In the genomic region with DNA sequence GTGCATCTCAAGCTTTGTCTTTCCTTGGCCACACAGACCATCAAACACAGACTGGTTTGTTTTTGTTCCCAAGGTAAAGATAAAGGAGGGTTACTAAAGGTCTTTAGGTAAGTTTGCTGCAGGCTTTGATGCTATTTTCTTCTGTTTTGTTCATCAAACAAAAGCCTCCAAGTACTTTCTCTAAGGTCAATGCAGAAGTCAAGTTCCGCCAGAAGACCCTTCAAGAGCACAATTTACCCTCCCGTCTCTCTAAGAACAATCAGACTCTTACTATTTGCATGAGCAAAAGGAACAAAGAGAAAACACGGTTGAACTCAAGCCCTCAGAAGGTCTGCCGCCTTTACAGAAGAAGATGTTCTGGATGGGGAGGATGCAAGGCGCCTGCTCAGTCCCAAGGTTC, we compare ENCODE assay signal across 19 mouse cellular contexts.
"Had no signal": no experiment of that assay in that cellular context is flagged by ENCODE, and none has a peak within 500 bp of the region (broad histone marks: within the 10 kb centered on the region; RNA-seq: fewer than 3 reads in every experiment).

No protein-coding gene starts in this region.

- H3K4me3 ChIP-seq: lung, embryonic 15.5 days; megakaryocyte, embryonic 14.5 days; midbrain, embryonic 12.5 days; myocyte; neural tube, embryonic 13.5 days; neural tube, embryonic 15.5 days had no signal

- H3K4me1 ChIP-seq: lung, embryonic 15.5 days; megakaryocyte, embryonic 14.5 days; neural tube, embryonic 15.5 days had no signal

- H3K36me3 ChIP-seq: lung, embryonic 15.5 days; midbrain, embryonic 12.5 days; neural tube, embryonic 13.5 days; neural tube, embryonic 15.5 days had no signal

- H3K27me3 ChIP-seq: lung, embryonic 15.5 days; megakaryocyte, embryonic 14.5 days; neural tube, embryonic 13.5 days; neural tube, embryonic 15.5 days had no signal

- H3K27ac ChIP-seq: lung, embryonic 15.5 days; macrophage; midbrain, embryonic 12.5 days; neural tube, embryonic 13.5 days; neural tube, embryonic 15.5 days had no signal

- DNase-seq: lung, adult 2 months; lung, postnatal 14 days; lung, postnatal 36 days; midbrain, embryonic 14.5 days; retina, postnatal 1 day; right cerebral cortex, adult 18-20 months; right cerebral cortex, postnatal 25 days; right cerebral cortex, postnatal 4 days; spleen, adult 18-20 months; thymus, adult 18-20 months; thymus, postnatal 14 days; thymus, postnatal 36 days had no signal

- H3K9me3 ChIP-seq: lung, embryonic 15.5 days; midbrain, embryonic 12.5 days; neural tube, embryonic 13.5 days; neural tube, embryonic 15.5 days had no signal
